Mouse (Mus musculus) megakaryocyte, adult 5-6 weeks (primary cell): ENCODE data around the gene Tusc2. TPM values are rescaled to one million over a fixed set of nuclear protein-coding genes. Genes with fewer than 3 reads are reported as not detected.
A peak's percentile ranks its signal among the peaks of the same experiment; 100 is the strongest.

Experiments
- ATAC-seq: 2 replicates; pipeline ENCODE4 v1.8.0; 2016; ENCODE audit warnings: mild to moderate bottlenecking, inconsistent platforms; ENCODE audit not compliant: poor library complexity, severe bottlenecking
- total RNA-seq, 2 experiments: library from RNA; stranded (forward) in 1 of 2; stranded (reverse) in 1 of 2; fragments of 153-499, 151-499 nt in 1 of 2; fragments of 221-1000, 200-1000 nt in 1 of 2; gene quantifications; 2 replicates each; pipeline versions ENCODE4 v1.2.3 to v1.2.4; 2015 to 2017

Gene Tusc2
- total RNA-seq, 2 experiments from 2014 or later, result 10.8 to 12.2 TPM

- ATAC-seq, result no peak
Measured at GRCm38 (mm10) chr9:107607653-107608245, 44.7 kb downstream of the Tusc2 start.

- no peak for ATAC-seq
Measured at GRCm38 (mm10) chr9:107608741-107609432, 45.8 kb downstream of the Tusc2 start, which contains the start of gene Sema3b. TSS of gene Sema3b (minus strand) at chr9:107609229.

GRCm38 (mm10) chr9:107609433-107609830, 46.4 kb downstream of the Tusc2 start:
- ATAC-seq, result no peak

GRCm38 (mm10) chr9:107611456-107612190, 48.6 kb downstream of the Tusc2 start:
- peak; percentile 13 for ATAC-seq

- ATAC-seq, result peak; percentile 94
Measured at GRCm38 (mm10) chr9:107612191-107612944, 49.3 kb downstream of the Tusc2 start.

- no peak for ATAC-seq
Measured at GRCm38 (mm10) chr9:107612945-107613569, 50.0 kb downstream of the Tusc2 start.

GRCm38 (mm10) chr9:107615035-107615434, 52.0 kb downstream of the Tusc2 start:
- no peak for ATAC-seq

Other genes starting within 250 kb of the Tusc2 start
- 4.1 and 6.4 TPM in 2 replicates for gene Hemk1, start 224.9 kb upstream of the Tusc2 start, total RNA-seq (2015)
- 5.0 and 8.0 TPM in 2 replicates for gene Hemk1, start 224.9 kb upstream of the Tusc2 start, total RNA-seq (2017)
- gene 6430571L13Rik, start 222.7 kb upstream of the Tusc2 start, total RNA-seq (2015), result not detected in 2 replicates
- not detected in 2 replicates for gene 6430571L13Rik, start 222.7 kb upstream of the Tusc2 start, total RNA-seq (2017)
- 0.04 and 0.11 TPM in 2 replicates for gene Cacna2d2, start 163.6 kb upstream of the Tusc2 start, total RNA-seq (2015)
- gene Cacna2d2, start 163.6 kb upstream of the Tusc2 start, total RNA-seq (2017), result 0.07 and 0.12 TPM in 2 replicates
- 6.8 and 9.3 TPM in 2 replicates for gene Tmem115, start 29.3 kb upstream of the Tusc2 start, total RNA-seq (2015)
- gene Tmem115, start 29.3 kb upstream of the Tusc2 start, total RNA-seq (2017), result 14.8 and 15.2 TPM in 2 replicates
- 12.8 and 15.5 TPM in 2 replicates for gene Cyb561d2, start 21.1 kb upstream of the Tusc2 start, total RNA-seq (2015)
- 14.2 and 21.7 TPM in 2 replicates for gene Cyb561d2, start 21.1 kb upstream of the Tusc2 start, total RNA-seq (2017)
- 8.3 and 12.5 TPM in 2 replicates for gene Nprl2, start 21.0 kb upstream of the Tusc2 start, total RNA-seq (2015)
- 15.7 and 18.9 TPM in 2 replicates for gene Nprl2, start 21.0 kb upstream of the Tusc2 start, total RNA-seq (2017)
- not detected in 2 replicates for gene Zmynd10, start 16.0 kb upstream of the Tusc2 start, total RNA-seq (2015)
- not detected in 2 replicates for gene Zmynd10, start 16.0 kb upstream of the Tusc2 start, total RNA-seq (2017)
- 34.3 and 37.7 TPM in 2 replicates for gene Rassf1, start 11.7 kb upstream of the Tusc2 start, total RNA-seq (2015)
- gene Rassf1, start 11.7 kb upstream of the Tusc2 start, total RNA-seq (2017), result 46.7 and 57.3 TPM in 2 replicates
- gene Hyal2, start 4.7 kb downstream of the Tusc2 start, total RNA-seq (2015), result 0.56 and 1.9 TPM in 2 replicates
- 1.0 TPM in 1 of 2 replicates, not detected in the other for gene Hyal2, start 4.7 kb downstream of the Tusc2 start, total RNA-seq (2017)
- gene Hyal1, start 13.7 kb downstream of the Tusc2 start, total RNA-seq (2015), result 0.38 and 0.57 TPM in 2 replicates
- 0.98 and 0.99 TPM in 2 replicates for gene Hyal1, start 13.7 kb downstream of the Tusc2 start, total RNA-seq (2017)
- 7.2 and 15.3 TPM in 2 replicates for gene Naa80, start 15.6 kb downstream of the Tusc2 start, total RNA-seq (2015)
- gene Naa80, start 15.6 kb downstream of the Tusc2 start, total RNA-seq (2017), result 6.9 and 10.1 TPM in 2 replicates
- 1.5 and 1.9 TPM in 2 replicates for gene Hyal3, start 17.6 kb downstream of the Tusc2 start, total RNA-seq (2015)
- gene Hyal3, start 17.6 kb downstream of the Tusc2 start, total RNA-seq (2017), result 0.18 and 0.57 TPM in 2 replicates
- gene Ifrd2, start 24.4 kb downstream of the Tusc2 start, total RNA-seq (2015), result 6.8 and 11.1 TPM in 2 replicates
- 8.7 and 9.9 TPM in 2 replicates for gene Ifrd2, start 24.4 kb downstream of the Tusc2 start, total RNA-seq (2017)
- gene Sema3b, start 46.0 kb downstream of the Tusc2 start, total RNA-seq (2015), result not detected in 2 replicates
- 0.08 TPM in 1 of 2 replicates, not detected in the other for gene Sema3b, start 46.0 kb downstream of the Tusc2 start, total RNA-seq (2017)
- 749 and 768 TPM in 2 replicates for gene Gnai2, start 72.1 kb downstream of the Tusc2 start, total RNA-seq (2015)
- 859 and 871 TPM in 2 replicates for gene Gnai2, start 72.1 kb downstream of the Tusc2 start, total RNA-seq (2017)
- not detected in 2 replicates for gene Slc38a3, start 106.3 kb downstream of the Tusc2 start, total RNA-seq (2015)
- gene Slc38a3, start 106.3 kb downstream of the Tusc2 start, total RNA-seq (2017), result not detected in 2 replicates
- gene Gnat1, start 116.5 kb downstream of the Tusc2 start, total RNA-seq (2015), result not detected in 2 replicates
- gene Gnat1, start 116.5 kb downstream of the Tusc2 start, total RNA-seq (2017), result not detected in 2 replicates
- not detected in 2 replicates for gene Sema3f, start 147.2 kb downstream of the Tusc2 start, total RNA-seq (2015)
- gene Sema3f, start 147.2 kb downstream of the Tusc2 start, total RNA-seq (2017), result not detected in 2 replicates
- gene Rbm5, start 207.7 kb downstream of the Tusc2 start, total RNA-seq (2015), result 145 and 161 TPM in 2 replicates
- 208 and 249 TPM in 2 replicates for gene Rbm5, start 207.7 kb downstream of the Tusc2 start, total RNA-seq (2017)